Mouse (Mus musculus): Measurements from ENCODE around the gene Rere.

The Rere gene

DNA sequence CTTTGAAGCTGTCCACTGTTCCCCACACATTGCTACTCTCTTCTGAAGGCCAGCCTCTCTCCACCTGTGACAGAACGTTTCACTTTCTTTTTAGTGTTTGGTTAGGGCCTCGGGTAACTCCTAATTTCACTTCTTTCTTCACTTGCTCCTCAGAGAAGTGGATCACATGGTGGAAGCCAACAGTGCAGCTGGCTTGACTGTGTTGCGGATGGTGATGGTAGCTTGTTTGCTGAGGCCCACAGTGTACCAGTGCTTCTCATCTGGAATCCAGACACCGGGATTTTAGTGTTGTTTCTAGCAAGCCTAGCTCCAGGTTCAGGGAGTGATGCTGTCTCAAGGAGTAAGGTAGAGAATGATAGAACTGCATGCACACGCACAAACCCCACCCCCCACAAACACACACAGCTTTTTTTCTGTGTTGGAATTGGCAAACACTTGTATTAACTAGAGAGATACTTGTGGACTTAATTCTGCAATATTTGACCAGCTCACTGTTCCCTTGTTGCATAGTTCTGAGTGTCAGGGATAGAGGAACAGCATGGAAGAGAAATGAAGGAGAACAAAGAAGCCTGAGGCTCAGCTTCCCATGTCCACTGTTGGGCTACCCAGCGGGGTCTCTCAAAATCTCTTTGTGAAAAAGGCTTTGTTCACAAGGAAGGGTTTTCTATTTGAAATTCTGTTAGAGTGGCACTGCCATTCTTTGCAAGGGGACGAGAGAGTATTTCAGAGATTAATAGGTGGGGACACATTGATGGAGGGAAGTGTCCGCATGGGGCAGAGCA lies 144.8 kb downstream of the Rere start:
- DNase-seq (ENCODE audit: low read depth, low spot score) = no peak

DNA sequence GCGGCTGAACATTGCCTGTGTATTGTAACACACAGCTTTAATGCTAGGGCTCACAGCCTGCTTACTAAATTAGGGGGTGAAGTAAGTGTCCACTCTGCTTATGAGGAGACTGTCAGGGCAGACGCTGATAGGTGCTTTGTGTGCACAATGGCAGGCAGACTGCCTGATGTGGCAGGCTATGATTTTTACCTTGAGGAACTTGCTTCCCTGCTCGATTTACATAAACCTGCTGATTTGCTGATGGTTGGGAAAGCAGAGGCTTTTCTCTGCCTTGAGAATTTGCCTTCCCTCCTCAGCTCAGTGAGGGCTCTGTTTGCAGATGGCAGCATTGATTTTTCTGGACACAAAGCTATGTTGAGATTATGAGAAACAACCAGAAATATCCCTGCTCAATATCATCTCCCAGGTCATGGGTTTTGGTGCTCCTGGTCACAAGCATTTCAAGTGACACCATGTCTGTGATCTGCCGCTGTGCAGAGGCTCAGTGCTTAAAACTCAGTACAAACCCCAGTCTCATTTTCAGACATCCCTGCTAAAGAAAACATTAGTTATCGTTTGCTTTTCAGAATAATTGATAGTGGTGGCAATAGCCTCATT lies 145.5 kb downstream of the Rere start:
- DNase-seq (ENCODE audit: low read depth, low spot score) = no peak

DNA sequence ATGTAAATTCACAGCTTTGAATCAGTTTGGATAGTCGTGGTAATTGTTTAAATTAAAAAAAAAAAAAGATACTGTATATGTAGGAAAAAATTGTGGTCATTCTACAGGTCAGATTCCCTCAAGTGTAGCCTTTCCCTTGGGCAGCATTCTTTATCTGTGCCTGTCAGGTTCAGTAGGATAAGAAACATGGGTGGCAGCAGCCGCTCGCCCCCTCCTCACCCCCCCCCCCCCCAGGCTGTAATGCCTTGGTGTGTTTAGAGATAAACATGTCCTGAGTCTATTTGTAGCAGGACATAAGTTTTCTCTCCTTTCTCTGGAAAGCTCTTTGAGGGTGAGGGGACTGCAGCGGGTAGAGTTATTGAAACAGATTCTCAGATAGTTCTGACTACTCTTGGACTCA lies 147.3 kb downstream of the Rere start:
- no peak for DNase-seq (ENCODE audit: low read depth, low spot score)

DNA sequence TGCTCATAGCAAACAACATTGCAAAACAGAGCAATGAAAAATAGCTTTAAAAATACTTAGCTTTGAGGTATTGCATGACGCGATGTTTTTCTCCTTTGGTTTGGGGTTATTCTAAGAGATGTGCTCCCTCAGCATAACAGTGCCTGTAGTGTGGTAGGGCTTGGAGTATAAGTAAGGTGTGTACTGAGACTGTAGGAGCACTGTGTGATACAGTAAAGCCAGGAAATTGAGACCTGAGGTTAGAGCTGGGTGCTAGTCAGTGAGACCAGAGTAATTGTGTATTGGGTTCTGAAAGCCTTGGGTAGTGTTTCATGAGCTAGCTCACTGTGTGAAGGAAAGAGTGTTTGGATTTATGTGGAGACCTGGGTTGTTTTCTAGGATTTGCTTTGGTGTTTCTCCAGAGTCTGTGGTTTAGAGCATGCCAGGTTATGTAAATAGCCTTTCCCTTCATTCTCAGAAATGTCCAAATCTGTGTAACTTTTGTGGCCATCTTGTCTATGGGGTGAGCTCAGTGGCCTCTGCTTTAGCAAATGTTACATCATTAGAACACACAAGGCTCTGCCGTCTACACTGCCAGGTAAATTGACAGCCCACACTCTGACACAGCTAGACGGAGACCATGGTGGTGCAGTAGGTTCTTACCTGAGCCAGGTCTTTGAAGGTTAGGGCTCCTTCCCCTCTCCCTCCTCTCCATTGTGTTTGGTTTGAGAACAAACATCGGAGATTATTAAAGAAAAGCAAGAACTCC lies 152.6 kb downstream of the Rere start:
- DNase-seq (ENCODE audit: low read depth, low spot score) = no peak

DNA sequence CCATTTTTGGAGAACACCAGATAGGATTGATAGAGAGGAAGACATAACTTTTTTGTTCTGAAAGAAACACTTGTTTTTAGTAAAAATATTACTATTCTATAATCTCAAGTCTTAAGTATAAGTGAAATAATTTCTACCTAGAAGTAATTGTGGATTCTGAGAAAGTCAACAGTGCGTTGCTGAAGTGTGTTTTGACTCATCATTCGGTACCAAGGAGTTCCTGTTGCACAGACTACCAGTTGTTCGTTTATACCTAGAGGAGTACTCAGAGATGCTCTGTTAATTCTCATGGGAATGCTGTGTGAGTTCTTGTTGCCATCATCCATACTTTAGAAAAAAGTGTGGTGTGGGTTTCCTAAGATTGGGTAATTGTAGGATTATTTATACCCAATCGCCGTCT lies 154.1 kb downstream of the Rere start:
- DNase-seq (ENCODE audit: low read depth, low spot score) = no peak

DNA sequence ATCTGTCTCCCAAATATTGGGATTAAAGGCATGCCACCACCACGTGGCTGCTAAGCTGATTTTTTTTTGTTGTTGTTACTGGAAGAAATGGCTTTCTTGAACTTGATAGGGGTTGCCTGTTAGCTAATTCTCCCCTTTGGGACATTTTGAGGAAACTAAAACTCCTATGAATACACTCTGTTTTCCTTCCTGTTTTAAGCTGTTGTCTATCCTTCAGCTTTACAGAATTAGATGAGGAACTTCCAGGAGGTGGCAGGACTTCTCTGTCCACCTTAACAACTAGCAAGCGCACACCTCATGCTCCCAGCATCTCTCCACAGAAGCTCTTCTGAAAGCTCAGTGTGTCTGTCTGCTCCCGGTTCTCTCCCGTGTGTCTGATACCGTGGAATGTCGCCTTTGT lies 157.2 kb downstream of the Rere start:
- no peak for DNase-seq (ENCODE audit: low read depth, low spot score)

DNA sequence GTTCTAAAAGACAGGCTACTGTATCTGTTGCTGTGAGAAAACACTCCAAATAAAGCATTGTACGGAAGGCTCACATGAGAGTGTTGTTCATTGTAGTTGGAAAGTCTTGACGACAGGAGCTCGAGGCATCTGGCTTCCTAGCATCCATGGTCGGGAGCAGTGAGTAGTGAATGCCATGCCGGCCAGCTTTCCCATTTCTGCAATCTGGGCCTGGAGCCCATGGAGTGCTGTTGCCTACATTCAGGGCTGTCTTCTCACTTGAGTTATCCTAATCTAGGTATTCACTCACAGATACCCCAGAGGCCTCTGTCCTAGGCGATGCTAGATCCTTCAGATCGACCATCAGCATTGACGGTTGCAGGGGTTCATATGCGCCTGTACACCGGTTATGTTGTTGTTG lies 160.5 kb downstream of the Rere start:
- DNase-seq (ENCODE audit: low read depth, low spot score) = no peak

DNA sequence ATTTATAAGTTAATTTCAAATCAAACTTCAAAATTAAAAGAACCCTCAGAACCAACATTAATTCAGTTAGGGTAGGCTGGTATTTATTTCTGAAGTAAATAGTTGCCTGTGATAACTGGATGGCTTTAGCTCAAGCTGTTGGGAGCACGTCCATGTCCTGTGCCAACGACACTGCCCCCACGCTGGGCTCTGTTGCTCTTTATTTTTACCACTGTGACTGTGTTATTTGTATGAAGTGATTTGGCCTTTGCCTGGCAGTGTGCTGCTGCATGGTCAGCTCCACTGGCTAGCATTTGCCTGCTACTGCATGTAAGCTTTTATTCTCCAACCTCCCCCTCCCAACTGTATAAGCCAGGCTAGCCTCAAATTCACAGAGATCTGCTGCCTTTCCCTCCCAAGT lies 162.6 kb downstream of the Rere start:
- DNase-seq (ENCODE audit: low read depth, low spot score) = no peak

DNA sequence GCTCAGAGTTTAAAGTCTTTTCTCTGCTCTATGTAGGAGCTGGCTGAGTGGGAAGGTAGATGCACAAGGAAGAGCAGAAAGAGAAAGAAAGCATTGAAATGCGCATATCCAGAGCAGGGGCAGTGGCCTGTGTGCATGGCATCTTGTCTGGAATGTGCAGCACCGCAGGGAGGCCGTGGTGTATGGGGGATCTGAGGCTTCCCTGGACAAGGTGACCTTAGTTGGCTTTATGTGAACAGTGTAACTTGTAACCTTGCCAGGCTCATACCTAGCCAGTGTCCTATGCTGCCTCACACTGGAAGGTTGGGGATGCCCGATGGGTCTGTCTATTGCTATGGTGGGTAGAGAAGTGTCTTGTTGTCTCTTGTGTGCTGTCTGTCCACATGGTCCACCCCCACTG lies 165.2 kb downstream of the Rere start:
- no peak for DNase-seq (ENCODE audit: low read depth, low spot score)

DNA sequence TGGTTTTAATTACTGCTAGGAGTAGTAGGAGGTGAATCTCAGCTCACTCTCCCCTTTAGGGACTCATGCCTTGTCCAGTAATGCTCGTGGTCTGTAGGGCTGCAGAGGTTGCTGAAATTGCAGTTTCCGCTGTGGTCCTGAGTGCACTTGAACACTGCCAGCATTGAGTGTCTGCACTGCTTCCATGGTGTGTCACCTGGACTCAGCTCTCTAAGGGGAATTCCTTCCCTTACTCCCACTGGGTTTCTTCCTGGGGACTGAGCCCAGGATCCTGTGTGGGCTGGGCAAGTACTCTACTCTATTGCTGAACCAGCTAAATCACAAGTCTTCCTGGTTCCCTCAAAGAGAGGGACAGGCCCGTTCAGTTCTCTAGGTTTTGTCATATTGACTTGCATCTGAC lies 166.1 kb downstream of the Rere start:
- no peak for DNase-seq (ENCODE audit: low read depth, low spot score)

DNA sequence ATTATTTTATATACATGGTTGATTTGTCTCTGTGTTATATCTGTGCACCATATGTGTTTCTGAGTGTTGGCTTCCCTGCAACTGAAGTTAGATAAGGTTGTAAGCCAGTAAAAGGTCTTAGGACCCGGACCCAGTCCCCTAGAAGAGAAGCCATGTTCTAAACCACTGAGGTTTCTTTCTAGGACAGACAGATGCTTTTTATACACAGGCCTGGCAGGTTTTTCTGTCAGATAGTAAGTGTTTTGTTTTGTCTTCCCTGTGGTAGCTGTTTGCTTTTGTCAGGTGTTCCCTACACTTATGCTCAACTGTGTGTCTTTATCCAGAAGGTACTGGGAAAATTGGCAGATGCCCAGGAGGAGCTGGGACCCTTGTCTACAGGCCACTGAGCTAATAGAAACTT lies 167.0 kb downstream of the Rere start:
- no peak for DNase-seq (ENCODE audit: low read depth, low spot score)

DNA sequence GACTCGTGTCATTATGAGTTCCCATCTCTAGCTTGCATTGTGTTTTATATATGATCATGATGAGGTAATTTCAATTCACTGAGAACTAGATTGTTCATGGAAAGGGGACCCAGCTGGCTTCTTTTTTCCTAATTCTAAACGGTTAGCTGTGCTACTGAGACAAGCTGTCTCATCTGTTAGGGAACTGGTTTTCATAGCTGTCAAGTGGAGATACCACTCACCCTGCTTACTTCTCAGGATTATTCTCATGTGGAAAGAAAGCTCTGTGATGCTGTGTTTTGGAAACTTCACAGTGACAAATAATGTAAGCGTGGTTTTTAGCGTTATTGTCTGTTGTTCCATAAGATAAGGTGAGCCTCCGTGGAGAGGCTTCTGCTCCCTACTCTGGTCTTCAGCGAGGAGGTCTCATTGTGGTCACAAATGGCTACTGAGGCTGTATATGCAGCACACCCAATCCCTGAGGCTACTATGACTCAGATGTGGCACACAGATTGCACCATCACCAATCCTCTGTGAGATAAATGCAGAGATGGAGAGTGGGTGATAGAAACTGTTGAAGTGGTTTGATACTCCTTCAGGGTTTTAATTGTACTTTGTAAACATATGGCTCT lies 168.7 kb downstream of the Rere start:
- DNase-seq (ENCODE audit: low read depth, low spot score) = no peak

DNA sequence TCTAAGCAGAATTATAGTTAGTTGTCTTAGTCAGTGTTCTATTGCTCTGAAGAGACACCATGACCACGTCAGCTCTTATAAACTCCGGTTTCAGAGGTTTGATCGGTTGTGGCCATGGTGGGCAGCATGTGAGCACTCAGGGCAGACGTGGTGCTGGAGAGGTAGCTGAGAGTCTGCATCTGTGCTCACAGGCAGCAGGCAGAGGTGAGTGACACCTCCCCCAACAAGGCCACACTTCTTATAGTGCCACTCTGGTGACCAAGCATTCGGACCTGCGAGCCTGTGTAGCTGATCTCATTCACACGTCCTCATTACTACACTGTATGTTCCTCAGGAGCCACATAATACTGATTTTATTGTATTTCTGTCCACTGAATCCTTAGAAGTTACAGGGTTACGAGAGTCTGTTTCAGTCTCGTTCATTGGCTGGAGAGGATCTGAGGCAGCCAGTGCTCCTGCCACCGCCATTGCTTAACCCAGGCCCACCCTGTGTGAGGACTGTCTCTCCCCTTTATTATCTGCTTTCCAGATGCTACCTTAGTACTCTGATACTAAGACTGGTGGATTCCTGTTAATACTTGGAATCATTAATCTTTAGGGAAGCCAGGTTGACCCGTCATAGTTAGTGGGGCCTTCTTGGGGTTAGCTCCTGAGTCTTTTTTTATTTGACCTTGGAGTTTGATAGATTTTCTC lies 170.9 kb downstream of the Rere start:
- DNase-seq (ENCODE audit: low read depth, low spot score) = no peak

DNA sequence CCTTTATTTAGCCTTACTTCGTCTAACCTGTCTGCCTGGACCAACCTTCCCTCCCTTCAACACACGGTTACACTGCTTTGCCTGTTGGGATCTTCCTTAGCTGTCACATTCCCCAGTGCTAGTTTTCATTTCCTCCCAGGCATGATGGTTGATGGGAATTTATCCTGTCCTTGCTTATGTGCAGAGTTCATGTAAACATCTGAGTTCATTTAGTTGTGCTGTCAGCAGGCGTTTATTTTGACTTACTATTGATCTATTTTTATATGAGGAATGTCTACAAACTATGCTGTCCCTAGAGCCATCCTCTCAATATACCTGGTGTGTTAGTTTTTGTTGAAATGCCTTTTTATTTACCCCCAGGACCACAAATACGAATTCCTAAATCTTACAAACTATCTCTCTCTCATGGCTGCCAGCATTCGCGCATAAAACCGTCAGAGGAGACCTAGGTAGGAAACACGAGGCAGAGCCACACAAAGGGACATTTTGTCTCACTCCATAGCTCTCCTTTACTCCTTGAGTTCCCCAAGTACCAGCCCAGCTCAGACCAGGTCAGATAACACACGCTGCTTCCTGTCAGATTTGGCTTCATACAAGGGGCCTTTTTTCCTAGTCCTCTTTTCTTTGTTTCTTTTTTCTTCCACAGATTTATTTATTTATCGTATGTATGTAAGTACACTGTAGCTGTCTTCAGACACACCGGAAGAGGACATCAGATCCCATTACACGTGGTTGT lies 173.3 kb downstream of the Rere start:
- DNase-seq (ENCODE audit: low read depth, low spot score) = no peak

DNA sequence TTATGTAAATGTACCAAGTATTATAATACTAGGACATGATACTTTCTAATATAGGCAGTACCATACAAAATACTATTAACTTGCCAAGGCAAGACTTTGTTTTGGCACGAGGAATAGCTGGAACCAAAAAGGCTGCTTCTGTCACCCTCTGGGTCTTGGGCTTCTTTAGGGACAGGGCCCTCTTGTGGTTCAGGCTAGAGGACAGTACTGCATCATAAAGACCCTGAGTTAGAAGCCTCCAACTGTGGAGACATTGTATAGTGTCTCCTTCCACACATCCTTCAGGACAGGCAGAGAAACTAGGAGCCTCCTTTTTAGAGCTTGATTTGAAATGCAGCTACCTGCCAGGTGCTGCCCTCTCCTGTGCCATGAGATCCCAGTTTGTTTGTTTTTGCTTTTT lies 174.3 kb downstream of the Rere start:
- DNase-seq (ENCODE audit: low read depth, low spot score) = no peak

DNA sequence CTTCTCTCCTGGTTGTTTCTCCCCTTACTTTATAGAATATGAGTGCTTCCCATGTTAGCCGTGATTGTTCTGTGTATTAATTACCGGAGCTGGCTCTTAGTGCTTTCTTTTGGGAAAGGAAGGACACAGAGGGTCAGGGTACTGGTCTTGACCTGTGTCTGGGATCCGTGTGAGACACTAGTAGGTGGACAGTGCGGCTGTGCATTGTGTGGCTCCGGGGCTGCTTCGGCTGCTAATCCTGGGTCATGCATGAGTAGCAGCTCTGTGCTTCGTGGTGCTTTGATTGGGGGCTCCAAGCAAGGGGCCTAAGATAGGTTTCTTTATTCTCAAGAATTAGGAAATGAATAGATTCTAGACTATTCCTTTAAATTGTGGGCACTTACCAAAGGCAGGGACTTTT lies 175.0 kb downstream of the Rere start:
- DNase-seq (ENCODE audit: low read depth, low spot score) = no peak

DNA sequence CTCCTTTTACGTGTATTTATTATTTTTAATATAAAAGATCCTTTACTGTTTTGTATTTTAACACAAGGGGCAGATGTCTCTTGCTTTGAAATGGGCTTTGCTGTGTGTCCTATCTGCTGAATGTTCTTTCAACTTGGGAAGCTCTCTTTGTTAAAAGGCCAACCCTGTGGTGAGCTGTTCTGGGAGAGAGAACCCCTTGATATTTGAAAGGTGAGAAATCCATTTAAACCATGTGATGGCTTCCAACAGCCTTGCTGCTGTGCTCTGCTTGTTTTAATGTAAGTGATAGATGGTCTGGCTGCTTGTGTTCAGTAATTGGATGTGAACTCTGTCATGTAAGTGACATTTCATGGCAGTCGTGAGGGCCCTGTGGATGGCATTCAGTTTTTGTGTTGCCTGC lies 175.4 kb downstream of the Rere start:
- DNase-seq (ENCODE audit: low read depth, low spot score) = no peak

DNA sequence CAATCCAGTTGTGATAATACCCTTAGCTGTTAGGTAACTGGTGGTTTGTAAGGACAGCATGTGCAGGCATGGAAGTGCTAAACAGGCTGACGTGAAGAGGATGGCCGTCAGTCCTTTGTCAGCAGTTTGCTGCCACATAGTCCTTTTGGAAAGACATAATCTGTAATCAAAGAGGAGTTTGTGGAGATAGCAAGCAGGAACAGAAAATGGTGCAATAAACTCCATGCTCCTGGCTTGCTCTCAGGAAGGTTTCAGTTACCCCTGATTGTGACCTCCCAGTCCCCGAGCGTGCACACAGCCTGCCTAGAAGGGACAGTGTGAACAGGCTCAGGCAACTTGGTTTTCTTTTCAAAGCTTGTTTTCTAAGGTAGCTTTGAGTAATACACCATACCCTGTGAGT lies 175.9 kb downstream of the Rere start:
- DNase-seq (ENCODE audit: low read depth, low spot score) = no peak

DNA sequence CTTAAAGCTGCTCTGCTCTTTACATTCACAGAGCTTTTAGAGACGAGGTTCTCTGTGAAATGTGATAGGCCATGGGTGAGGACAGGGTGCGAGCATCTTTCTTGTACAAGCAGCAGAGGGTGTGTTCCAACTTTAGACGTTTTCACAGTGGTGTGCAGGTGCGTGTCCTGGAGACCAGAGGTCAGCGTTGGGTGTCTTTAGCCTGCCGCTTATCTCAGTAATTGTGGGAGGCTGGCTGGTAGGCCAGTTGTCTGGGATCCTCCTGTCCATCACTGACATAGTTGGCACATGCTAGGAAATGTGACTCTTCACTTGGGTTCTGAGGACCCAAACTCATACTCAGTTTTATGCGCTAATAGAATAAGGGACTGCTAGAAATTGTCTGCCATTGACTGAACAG lies 176.3 kb downstream of the Rere start:
- no peak for DNase-seq (ENCODE audit: low read depth, low spot score)

DNA sequence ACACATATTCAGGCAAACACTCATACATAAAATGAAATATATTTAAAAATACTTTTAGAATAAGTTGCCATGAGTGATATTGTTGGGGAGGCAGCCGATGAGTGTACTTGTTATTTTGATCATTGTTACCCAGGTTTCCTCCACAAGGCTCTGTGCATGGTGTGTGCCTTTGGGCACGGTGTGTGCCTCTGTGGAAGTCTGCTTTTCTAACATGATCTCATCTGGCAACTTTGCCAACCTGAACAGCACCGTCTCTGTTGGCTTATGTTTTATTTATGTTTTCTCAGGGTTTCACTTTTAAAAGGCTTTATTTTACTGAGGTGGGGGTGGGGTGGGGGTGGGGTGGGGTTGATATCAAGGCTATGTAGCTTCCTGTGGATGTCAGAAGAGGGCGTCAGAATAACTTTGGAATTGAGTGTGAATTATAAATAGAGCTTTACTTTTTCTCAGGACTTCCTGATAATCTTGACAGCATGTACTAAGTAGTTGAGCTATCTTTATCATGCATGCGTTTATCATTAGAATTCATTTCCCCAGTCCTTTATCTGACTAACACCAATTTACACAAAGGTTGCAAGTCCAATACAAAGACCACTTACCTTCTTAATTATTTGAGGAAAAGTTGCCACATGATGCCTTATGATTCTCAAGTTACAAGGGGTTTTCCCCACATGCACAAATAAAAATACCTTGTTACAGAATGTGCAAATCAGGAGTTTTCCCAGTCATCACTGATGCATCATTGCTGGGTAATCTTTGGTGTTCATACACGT lies 177.8 kb downstream of the Rere start:
- no peak for DNase-seq (ENCODE audit: low read depth, low spot score)

DNA sequence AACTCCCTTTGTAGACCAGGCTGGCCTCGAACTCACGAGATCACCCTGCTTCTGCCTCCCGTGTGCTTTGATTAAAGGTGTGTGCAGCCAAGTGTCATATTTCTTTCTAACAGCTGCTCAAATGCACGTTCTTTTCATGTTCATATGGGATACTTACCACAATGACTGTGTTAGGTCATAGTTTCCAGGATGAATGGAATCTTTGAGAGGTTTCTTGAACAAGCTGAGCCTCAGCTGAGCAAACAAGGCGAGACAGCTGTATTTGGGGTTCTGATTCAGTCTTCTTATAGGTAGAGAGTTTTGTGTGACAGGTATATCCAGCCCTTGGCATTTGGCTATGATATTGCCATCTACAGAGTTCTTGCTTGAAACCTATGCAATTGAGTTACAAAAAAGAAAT lies 179.0 kb downstream of the Rere start:
- DNase-seq (ENCODE audit: low read depth, low spot score) = no peak

All from CD4-positive, CD25-positive, alpha-beta regulatory T cell, adult 2 months (primary cell).